Mouse (Mus musculus) urinary bladder, adult 18-20 months (tissue): ENCODE measurements at regions not wholly inside any gene's neighbourhood (a gene's known extent, or its start where the extent isn't known, plus 50 kb on each side); places are given as distances from the start of the nearest gene placed in this dataset.

Experiments used
- DNase-seq, 2 experiments: peaks; one replicate each; pipeline ENCODE4 v3.0.0; 2022; ENCODE audit warnings: low spot score in 2 of 2, mixed read lengths in 2 of 2

DNA sequence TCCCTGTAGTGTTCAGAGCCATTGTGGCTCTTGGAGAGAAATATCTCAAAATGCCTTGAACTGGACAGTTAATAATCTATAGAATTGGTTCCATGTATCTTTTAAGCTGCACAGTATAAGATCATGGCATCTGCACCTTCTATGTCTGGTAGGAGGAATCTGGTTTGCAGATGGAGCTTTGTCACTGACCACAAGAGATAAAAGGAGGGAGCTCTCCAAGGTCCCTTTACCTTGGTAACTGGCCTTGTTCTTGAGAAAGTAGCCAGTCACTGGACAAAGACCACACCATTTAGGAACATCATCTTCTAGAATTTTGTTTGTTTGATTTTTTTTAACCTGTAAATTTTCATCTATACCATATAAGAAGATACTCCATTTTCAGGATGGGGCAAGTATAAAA lies 52.5 kb upstream of the Plcb4 start:
- DNase-seq = no peak
